Mouse (Mus musculus): ENCODE results near the gene Hist1h3b. TPM values are rescaled to one million over a fixed set of nuclear protein-coding genes. Genes with fewer than 3 reads are reported as not detected.

Hist1h3b gene
- polyA plus RNA-seq (2015; fragmentation: Nextera tagmentation; extraction: Ambion mirVana), result 51.9 and 64.5 TPM in 2 replicates

GRCm38 (mm10) chr13:23752067-23752741 is at the start of gene Hist1h3b:
Hist1h3b (plus strand) TSS chr13:23752267.

DNA sequence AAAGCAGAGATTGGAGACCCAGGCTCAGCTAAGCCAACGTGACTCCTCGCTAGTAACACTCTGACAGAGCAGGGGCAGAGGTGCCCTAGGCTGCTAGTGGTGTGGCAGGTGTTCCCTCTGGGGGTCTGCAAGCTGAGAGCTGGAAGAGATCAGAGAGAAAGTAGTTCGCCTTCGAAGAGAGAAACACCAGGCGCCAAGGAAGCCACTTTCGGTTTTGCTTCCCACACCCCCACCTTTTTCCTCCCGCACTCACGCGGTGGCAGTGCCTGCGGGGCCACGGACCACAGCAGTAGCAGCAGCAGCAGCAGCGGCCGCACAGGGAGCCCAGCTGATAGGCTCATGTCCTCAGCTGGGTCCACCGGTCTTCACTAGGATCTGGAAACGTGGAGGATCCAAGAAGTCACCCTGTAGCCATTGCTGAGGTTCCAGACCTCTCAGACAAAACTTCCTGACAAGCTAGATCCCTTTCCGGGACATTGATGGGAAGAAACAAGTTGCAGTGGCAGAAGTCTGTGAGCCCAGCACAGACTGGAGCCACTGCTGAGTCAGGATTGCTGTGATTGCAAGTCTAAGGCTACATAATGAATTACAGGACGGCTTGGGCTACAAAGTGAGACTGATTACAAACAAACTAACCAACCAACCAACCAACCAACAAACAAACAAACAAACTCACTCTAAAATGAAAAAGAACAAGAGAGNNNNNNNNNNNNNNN is 41.5 kb upstream of the Hist1h3b start, which contains the start of gene Hfe:
Gene Hfe (minus strand): TSS at position 481 of the 716 bp plus-strand sequence.

GRCm38 (mm10) chr13:23738677-23739068 is 13.4 kb upstream of the Hist1h3b start, which contains the start of gene Hist1h1c:
Hist1h1c (plus strand) TSS chr13:23738808.

GRCm38 (mm10) chr13:23745381-23746161 is 6.5 kb upstream of the Hist1h3b start, which contains the start of gene Hist1h3c:
Hist1h3c (minus strand) TSS chr13:23745602.

DNA sequence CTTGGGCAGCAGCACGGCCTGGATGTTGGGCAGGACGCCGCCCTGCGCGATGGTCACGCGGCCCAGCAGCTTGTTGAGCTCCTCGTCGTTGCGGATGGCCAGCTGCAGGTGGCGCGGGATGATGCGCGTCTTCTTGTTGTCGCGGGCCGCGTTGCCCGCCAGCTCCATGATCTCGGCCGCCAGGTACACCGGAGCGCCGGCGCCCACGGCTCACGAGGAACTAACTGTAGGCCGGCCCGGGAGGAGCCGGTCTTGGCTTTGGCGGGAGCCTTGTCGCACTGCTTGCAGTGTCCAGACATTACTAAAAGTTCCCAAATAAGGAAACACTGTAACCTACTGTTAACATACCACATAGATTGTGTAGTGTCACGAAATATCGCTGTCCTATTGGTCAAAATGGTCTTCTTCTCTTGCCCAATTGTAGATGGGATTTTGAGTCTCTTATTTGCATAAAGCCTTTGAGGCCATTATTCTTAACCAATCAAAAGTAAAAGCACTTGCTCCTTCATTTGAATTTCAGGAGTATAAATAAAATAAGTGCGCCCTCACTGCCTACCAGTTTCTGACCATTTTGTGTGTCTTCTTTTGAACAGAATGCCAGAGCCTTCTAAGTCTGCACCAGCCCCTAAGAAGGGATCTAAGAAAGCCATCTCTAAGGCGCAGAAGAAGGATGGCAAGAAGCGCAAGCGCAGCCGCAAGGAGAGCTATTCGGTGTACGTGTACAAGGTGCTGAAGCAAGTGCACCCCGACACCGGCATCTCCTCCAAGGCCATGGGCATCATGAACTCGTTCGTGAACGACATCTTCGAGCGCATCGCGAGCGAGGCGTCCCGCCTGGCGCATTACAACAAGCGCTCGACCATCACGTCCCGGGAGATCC is 5.6 kb upstream of the Hist1h3b start, which contains the start of gene Hist1h2bb:
Gene Hist1h2bb (plus strand): TSS at position 534 of the 880 bp plus-strand sequence.

DNA sequence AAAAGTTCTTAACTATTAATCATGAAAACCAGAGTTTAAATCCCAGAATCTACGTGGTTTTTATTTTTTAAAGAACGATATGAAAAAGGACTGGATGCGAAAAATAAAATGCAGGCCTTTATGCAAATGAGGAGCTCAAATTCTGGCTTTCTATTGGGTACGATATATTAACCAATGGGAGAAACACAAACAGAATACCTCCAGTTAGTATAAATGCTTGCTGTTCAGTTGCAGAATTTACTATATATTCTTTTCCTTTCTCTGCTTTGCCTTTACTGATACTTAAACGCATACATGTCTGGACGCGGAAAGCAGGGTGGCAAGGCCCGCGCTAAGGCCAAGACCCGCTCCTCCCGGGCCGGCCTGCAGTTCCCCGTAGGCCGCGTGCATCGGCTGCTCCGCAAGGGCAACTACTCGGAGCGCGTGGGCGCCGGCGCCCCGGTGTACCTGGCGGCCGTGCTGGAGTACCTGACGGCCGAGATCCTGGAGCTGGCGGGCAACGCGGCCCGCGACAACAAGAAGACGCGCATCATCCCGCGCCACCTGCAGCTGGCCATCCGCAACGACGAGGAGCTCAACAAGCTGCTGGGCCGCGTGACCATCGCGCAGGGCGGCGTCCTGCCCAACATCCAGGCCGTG is 1.1 kb upstream of the Hist1h3b start, which contains the start of gene Hist1h2ab:
Gene Hist1h2ab (plus strand): TSS at position 288 of the 639 bp plus-strand sequence.

DNA sequence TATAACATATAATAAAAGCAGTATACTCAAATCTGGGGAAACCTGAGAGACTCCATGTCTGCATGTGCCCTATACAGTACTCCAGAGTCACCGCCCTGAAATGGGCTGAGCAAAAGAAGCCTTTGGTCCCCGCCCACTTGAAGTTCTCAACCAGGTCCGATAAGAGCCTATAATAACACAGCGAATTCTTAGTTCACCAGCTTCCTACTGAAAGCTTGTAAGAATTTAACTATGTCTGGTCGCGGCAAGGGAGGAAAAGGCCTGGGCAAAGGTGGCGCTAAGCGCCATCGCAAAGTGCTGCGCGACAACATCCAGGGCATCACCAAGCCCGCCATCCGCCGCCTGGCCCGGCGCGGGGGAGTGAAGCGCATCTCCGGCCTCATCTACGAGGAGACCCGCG is 4.7 kb downstream of the Hist1h3b start, which contains the start of gene Hist1h4b:
Gene Hist1h4b (plus strand): TSS at position 224 of the 400 bp plus-strand sequence.

GRCm38 (mm10) chr13:23760972-23761864 is 9.2 kb downstream of the Hist1h3b start, which contains the start of gene Hist1h4a:
Hist1h4a (minus strand) TSS chr13:23761230.

DNA sequence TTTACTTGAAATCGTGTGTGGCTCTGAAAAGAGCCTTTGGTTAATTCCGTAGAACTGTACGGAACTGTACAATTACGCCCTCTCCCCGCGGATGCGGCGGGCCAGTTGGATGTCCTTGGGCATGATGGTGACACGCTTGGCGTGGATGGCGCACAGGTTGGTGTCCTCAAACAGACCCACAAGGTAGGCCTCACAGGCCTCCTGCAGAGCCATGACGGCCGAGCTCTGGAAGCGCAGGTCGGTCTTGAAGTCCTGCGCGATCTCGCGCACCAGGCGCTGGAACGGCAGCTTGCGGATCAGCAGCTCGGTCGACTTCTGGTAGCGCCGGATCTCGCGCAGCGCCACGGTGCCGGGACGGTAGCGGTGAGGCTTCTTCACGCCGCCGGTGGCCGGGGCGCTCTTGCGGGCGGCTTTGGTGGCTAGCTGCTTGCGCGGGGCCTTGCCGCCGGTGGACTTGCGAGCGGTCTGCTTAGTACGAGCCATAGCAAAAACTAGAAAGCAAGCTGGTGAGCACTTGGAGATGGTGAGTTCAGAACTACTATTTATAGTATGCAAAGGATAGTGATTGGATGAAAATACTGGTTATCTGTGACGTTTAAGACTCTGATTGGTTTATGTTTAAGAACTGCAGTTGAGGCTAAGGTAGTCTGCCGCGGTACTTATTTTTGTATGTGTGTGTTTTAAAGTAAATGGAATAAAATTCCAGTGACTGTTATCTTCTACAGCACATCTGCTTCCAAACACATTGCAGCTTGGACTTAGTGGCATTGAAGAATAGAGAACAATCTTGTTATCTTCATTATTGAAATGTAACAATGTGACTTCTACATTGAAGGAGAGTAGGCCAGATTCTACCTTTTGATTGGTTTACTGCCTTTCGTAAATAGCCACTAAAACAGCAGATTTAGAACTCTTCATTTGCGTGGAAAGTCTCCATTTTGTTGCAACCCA is 10.1 kb downstream of the Hist1h3b start, which contains the start of gene Hist1h3a:
Gene Hist1h3a (minus strand): TSS at position 516 of the 951 bp plus-strand sequence.

GRCm38 (mm10) chr13:23763586-23764323 is 11.7 kb downstream of the Hist1h3b start, which contains the start of gene Hist1h1a:
Hist1h1a (plus strand) TSS chr13:23763666.

DNA sequence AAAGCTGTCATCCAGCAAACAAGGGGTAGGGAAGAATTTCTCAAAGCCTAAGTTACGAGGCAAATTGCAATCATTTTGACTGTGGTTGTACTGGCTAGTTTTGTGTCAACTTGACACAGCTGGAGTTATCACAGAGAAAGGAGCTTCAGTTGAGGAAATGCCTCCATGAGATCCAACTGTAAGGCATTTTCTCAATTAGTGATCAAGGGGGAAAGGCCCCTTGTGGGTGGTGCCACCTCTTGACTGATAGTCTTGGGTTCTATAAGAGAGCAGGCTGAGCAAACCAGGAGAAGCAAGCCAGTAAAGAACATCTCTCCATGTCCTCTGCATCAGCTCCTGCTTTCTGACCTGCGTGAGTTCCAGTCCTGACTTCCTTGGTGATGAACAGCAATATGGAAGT is 17.5 kb downstream of the Hist1h3b start, which contains the start of gene Trim38:
Gene Trim38 (plus strand): TSS at position 301 of the 400 bp plus-strand sequence.

Other genes with a start within 250 kb of the Hist1h3b start
- gene Hist1h4h, start 221.2 kb upstream of the Hist1h3b start, polyA plus RNA-seq (2015; fragmentation: Nextera tagmentation; extraction: Ambion mirVana), result 10.2 and 10.9 TPM in 2 replicates
- gene Hist1h2af, start 218.4 kb upstream of the Hist1h3b start, polyA plus RNA-seq (2015; fragmentation: Nextera tagmentation; extraction: Ambion mirVana), result 40.9 and 45.6 TPM in 2 replicates
- gene Hist1h3g, start 216.8 kb upstream of the Hist1h3b start, polyA plus RNA-seq (2015; fragmentation: Nextera tagmentation; extraction: Ambion mirVana), result 18.3 and 26.4 TPM in 2 replicates
- gene Hist1h2bh, start 208.9 kb upstream of the Hist1h3b start, polyA plus RNA-seq (2015; fragmentation: Nextera tagmentation; extraction: Ambion mirVana), result 2.3 and 2.8 TPM in 2 replicates
- gene Hist1h3f, start 208.2 kb upstream of the Hist1h3b start, polyA plus RNA-seq (2015; fragmentation: Nextera tagmentation; extraction: Ambion mirVana), result 5.0 and 8.1 TPM in 2 replicates
- 7.3 and 7.9 TPM in 2 replicates for gene Hist1h4f, start 200.6 kb upstream of the Hist1h3b start, polyA plus RNA-seq (2015; fragmentation: Nextera tagmentation; extraction: Ambion mirVana)
- 0.91 and 1.1 TPM in 2 replicates for gene Hist1h1d, start 199.0 kb upstream of the Hist1h3b start, polyA plus RNA-seq (2015; fragmentation: Nextera tagmentation; extraction: Ambion mirVana)
- 15.3 and 18.5 TPM in 2 replicates for gene Hist1h3e, start 189.9 kb upstream of the Hist1h3b start, polyA plus RNA-seq (2015; fragmentation: Nextera tagmentation; extraction: Ambion mirVana)
- 134 and 158 TPM in 2 replicates for gene Hist1h2ae, start 181.0 kb upstream of the Hist1h3b start, polyA plus RNA-seq (2015; fragmentation: Nextera tagmentation; extraction: Ambion mirVana)
- 22.9 and 29.0 TPM in 2 replicates for gene Hist1h2bg, start 180.9 kb upstream of the Hist1h3b start, polyA plus RNA-seq (2015; fragmentation: Nextera tagmentation; extraction: Ambion mirVana)
- gene Hist1h2bf, start 178.1 kb upstream of the Hist1h3b start, polyA plus RNA-seq (2015; fragmentation: Nextera tagmentation; extraction: Ambion mirVana), result 18.8 and 26.9 TPM in 2 replicates
- gene Hist1h2ad, start 177.9 kb upstream of the Hist1h3b start, polyA plus RNA-seq (2015; fragmentation: Nextera tagmentation; extraction: Ambion mirVana), result 4.1 and 8.1 TPM in 2 replicates
- 19.3 and 30.4 TPM in 2 replicates for gene Hist1h3d, start 176.5 kb upstream of the Hist1h3b start, polyA plus RNA-seq (2015; fragmentation: Nextera tagmentation; extraction: Ambion mirVana)
- 202 and 234 TPM in 2 replicates for gene Hist1h4d, start 170.7 kb upstream of the Hist1h3b start, polyA plus RNA-seq (2015; fragmentation: Nextera tagmentation; extraction: Ambion mirVana)
- gene Hist1h2be, start 131.1 kb upstream of the Hist1h3b start, polyA plus RNA-seq (2015; fragmentation: Nextera tagmentation; extraction: Ambion mirVana), result 2.5 and 3.2 TPM in 2 replicates
- 31.4 and 33.9 TPM in 2 replicates for gene Hist1h1e, start 129.7 kb upstream of the Hist1h3b start, polyA plus RNA-seq (2015; fragmentation: Nextera tagmentation; extraction: Ambion mirVana)
- 1.9 and 3.1 TPM in 2 replicates for gene Hist1h2ac, start 68.3 kb upstream of the Hist1h3b start, polyA plus RNA-seq (2015; fragmentation: Nextera tagmentation; extraction: Ambion mirVana)
- gene Hist1h2bc, start 68.1 kb upstream of the Hist1h3b start, polyA plus RNA-seq (2015; fragmentation: Nextera tagmentation; extraction: Ambion mirVana), result 77.4 and 85.8 TPM in 2 replicates
- gene Hist1h1t, start 56.5 kb upstream of the Hist1h3b start, polyA plus RNA-seq (2015; fragmentation: Nextera tagmentation; extraction: Ambion mirVana), result not detected in 2 replicates
- 18.8 TPM in 2 replicates for gene Hist1h4c, start 53.8 kb upstream of the Hist1h3b start, polyA plus RNA-seq (2015; fragmentation: Nextera tagmentation; extraction: Ambion mirVana)
- 10.7 and 14.6 TPM in 2 replicates for gene Hfe, start 41.4 kb upstream of the Hist1h3b start, polyA plus RNA-seq (2015; fragmentation: Nextera tagmentation; extraction: Ambion mirVana)
- gene Hist1h1c, start 13.5 kb upstream of the Hist1h3b start, polyA plus RNA-seq (2015; fragmentation: Nextera tagmentation; extraction: Ambion mirVana), result 62.5 and 68.9 TPM in 2 replicates
- 10.7 and 11.0 TPM in 2 replicates for gene Hist1h3c, start 6.7 kb upstream of the Hist1h3b start, polyA plus RNA-seq (2015; fragmentation: Nextera tagmentation; extraction: Ambion mirVana)
- 7.7 and 9.4 TPM in 2 replicates for gene Hist1h2bb, start 5.5 kb upstream of the Hist1h3b start, polyA plus RNA-seq (2015; fragmentation: Nextera tagmentation; extraction: Ambion mirVana)
- 104 and 128 TPM in 2 replicates for gene Hist1h2ab, start 1.1 kb upstream of the Hist1h3b start, polyA plus RNA-seq (2015; fragmentation: Nextera tagmentation; extraction: Ambion mirVana)
- 8.3 and 9.5 TPM in 2 replicates for gene Hist1h4b, start 4.7 kb downstream of the Hist1h3b start, polyA plus RNA-seq (2015; fragmentation: Nextera tagmentation; extraction: Ambion mirVana)
- gene Hist1h4a, start 9.0 kb downstream of the Hist1h3b start, polyA plus RNA-seq (2015; fragmentation: Nextera tagmentation; extraction: Ambion mirVana), result 1.3 and 1.4 TPM in 2 replicates
- gene Hist1h3a, start 10.1 kb downstream of the Hist1h3b start, polyA plus RNA-seq (2015; fragmentation: Nextera tagmentation; extraction: Ambion mirVana), result 26.7 and 31.7 TPM in 2 replicates
- 15.4 and 20.8 TPM in 2 replicates for gene Hist1h1a, start 11.4 kb downstream of the Hist1h3b start, polyA plus RNA-seq (2015; fragmentation: Nextera tagmentation; extraction: Ambion mirVana)
- not detected in 2 replicates for gene Trim38, start 17.6 kb downstream of the Hist1h3b start, polyA plus RNA-seq (2015; fragmentation: Nextera tagmentation; extraction: Ambion mirVana)
- not detected in 2 replicates for gene Slc17a2, start 54.7 kb downstream of the Hist1h3b start, polyA plus RNA-seq (2015; fragmentation: Nextera tagmentation; extraction: Ambion mirVana)
- not detected in 2 replicates for gene Slc17a3, start 87.2 kb downstream of the Hist1h3b start, polyA plus RNA-seq (2015; fragmentation: Nextera tagmentation; extraction: Ambion mirVana)
- not detected in 2 replicates for gene Slc17a1, start 115.5 kb downstream of the Hist1h3b start, polyA plus RNA-seq (2015; fragmentation: Nextera tagmentation; extraction: Ambion mirVana)
- 0.16 TPM in 2 replicates for gene Slc17a4, start 162.7 kb downstream of the Hist1h3b start, polyA plus RNA-seq (2015; fragmentation: Nextera tagmentation; extraction: Ambion mirVana)
- gene Hist1h2ba, start 181.9 kb downstream of the Hist1h3b start, polyA plus RNA-seq (2015; fragmentation: Nextera tagmentation; extraction: Ambion mirVana), result not detected in 2 replicates
- gene Hist1h2aa, start 182.2 kb downstream of the Hist1h3b start, polyA plus RNA-seq (2015; fragmentation: Nextera tagmentation; extraction: Ambion mirVana), result not detected in 2 replicates
- gene Scgn, start 238.9 kb downstream of the Hist1h3b start, polyA plus RNA-seq (2015; fragmentation: Nextera tagmentation; extraction: Ambion mirVana), result not detected in 2 replicates